Mouse (Mus musculus) limb, embryonic 14.5 days (tissue): ENCODE measurements around the gene Cybc1. TPM values are rescaled to one million over a fixed set of nuclear protein-coding genes. Genes with fewer than 3 reads are reported as not detected.

Experiments used
- ATAC-seq: fragments of 200-750 bp; cut with Nextera tagmentation; 2 replicates; pipeline ENCODE4 v1.8.0; 2017; ENCODE audit warnings: low read depth, moderate number of reproducible peaks, moderate TSS enrichment; ENCODE audit not compliant: low FRiP score
- DNase-seq: peaks from one replicate; pipeline ENCODE4 v3.0.0-alpha.2; 2015; ENCODE audit warnings: low spot score
- H3K27ac ChIP-seq: fragments of 300-500 bp; sonication (generic); replicated peaks from 2 replicates; pipeline ENCODE4 v1.5.1; 2014; ENCODE audit warnings: low read depth, mild to moderate bottlenecking, low read length, moderate library complexity, mixed read lengths
- H3K27me3 ChIP-seq: fragments of 300-500 bp; sonication (generic); 2 replicates; pipeline ENCODE4 v1.6.1; 2014; ENCODE audit warnings: low read length, mixed read lengths; ENCODE audit not compliant: control insufficient read depth, insufficient read depth
- H3K36me3 ChIP-seq: fragments of 300-500 bp; sonication (generic); 2 replicates; pipeline ENCODE4 v1.6.1; 2014; ENCODE audit warnings: mild to moderate bottlenecking, low read length, moderate library complexity, mixed read lengths; ENCODE audit not compliant: control insufficient read depth, insufficient read depth
- H3K4me1 ChIP-seq: fragments of 300-500 bp; sonication (generic); 2 replicates; pipeline ENCODE4 v1.6.1; 2014; ENCODE audit warnings: antibody characterized with exemption, low read length, mixed read lengths; ENCODE audit not compliant: control insufficient read depth, insufficient read depth
- H3K4me2 ChIP-seq: fragments of 300-500 bp; sonication (generic); replicated peaks from 2 replicates; pipeline ENCODE4 v1.6.1; 2014; ENCODE audit warnings: low read depth, mild to moderate bottlenecking, low read length, moderate library complexity; ENCODE audit not compliant: severe bottlenecking
- H3K4me3 ChIP-seq: fragments of 300-500 bp; sonication (generic); replicated peaks from 2 replicates; pipeline ENCODE4 v1.5.1; 2014; ENCODE audit warnings: low read length
- H3K9ac ChIP-seq: fragments of 300-500 bp; sonication (generic); 2 replicates; pipeline ENCODE4 v1.6.1; 2014; ENCODE audit warnings: mild to moderate bottlenecking, low read depth, low read length, moderate library complexity; ENCODE audit not compliant: severe bottlenecking
- H3K9me3 ChIP-seq: fragments of 300-500 bp; sonication (generic); 2 replicates; pipeline ENCODE4 v1.6.1; 2016; ENCODE audit warnings: low read length; ENCODE audit not compliant: control insufficient read depth
- POLR2A ChIP-seq: fragments of 200-500 bp; IDR thresholded peaks from 2 replicates; pipeline ENCODE4 v1.8.0; 2012; ENCODE audit warnings: inconsistent platforms, mild to moderate bottlenecking, moderate library complexity, borderline replicate concordance; ENCODE audit not compliant: insufficient read depth, insufficient read length; ENCODE audit errors: extremely low read depth
- WGBS: fragments of 180-500 bp; shearing (Covaris S2); extraction: QIAGEN DNeasy Blood & Tissue Kit; methylation state at CpG from one replicate; pipeline ENCODE4 v1.1.7; 2014; 5-methylcytosine and 5-hydroxymethylcytosine counted together
- polyA plus RNA-seq, 2 experiments: library from polyadenylated mRNA; depleted of rRNA in 1 of 2; stranded (reverse) in 1 of 2; unstranded in 1 of 2; fragments of >200 nt; fragmentation: Nextera tagmentation in 1 of 2; extraction: Ambion mirVana in 1 of 2; gene quantifications; 2 replicates each; pipeline versions ENCODE4 v1.2.1 to v1.2.3; 2012 to 2014

Cybc1 gene
- polyA plus RNA-seq, 2 experiments, result 41.3 to 47.1 TPM

- Histone ChIP-seq H3K4me1 (peaks cover 6% of the 10 kb centered on the region; the same call in 1 of the 2 replicates), H3K9me3 (no peaks in the 10 kb centered on the region), H3K4me2 (peak within 1 kb of the TSS; percentile 76), H3K36me3 (peaks cover 14% of the 10 kb centered on the region; the same call in 1 of the 2 replicates), H3K4me3 (peak within 1 kb of the TSS; percentile 57), H3K27me3 (no peaks in the 10 kb centered on the region), H3K9ac (peak within 1 kb of the TSS; percentile 73), H3K27ac (peak within 1 kb of the TSS; percentile 66)
- ATAC-seq (peak; percentile 96), DNase-seq (peak; percentile 95)
- TF ChIP-seq POLR2A, result peak; percentile 77; the same call in 1 of the 2 replicates
- WGBS, result under 1% methylated on average over 61 of the region's 70 CpGs
These were observed 24.7 kb downstream of the Cybc1 start, which contains the start of the genes Hexdc and Ogfod3 for GRCm38 (mm10) chr11:121204161-121205006. TSS of gene Hexdc (plus strand) at chr11:121204433. TSS of gene Ogfod3 (minus strand) at chr11:121204711.

- peaks cover 11% of the 10 kb centered on the region; the same call in 1 of the 2 replicates for H3K36me3 ChIP-seq
- no peaks in the 10 kb centered on the region for H3K27me3 ChIP-seq
- H3K4me3 ChIP-seq, result peak overlapping the region; percentile 57
- peak overlapping the region; percentile 33; the same call in 1 of the 2 replicates for H3K27ac ChIP-seq
- no peak for DNase-seq
- no peak for TF ChIP-seq POLR2A
- WGBS, result 2% methylated on average over 5 of the region's 5 CpGs
- peak overlapping the region; percentile 76 for H3K4me2 ChIP-seq
- H3K9ac ChIP-seq, result peak overlapping the region; percentile 73; the same call in 1 of the 2 replicates
- H3K4me1 ChIP-seq, result peaks cover 6% of the 10 kb centered on the region; the same call in 1 of the 2 replicates
- no peaks in the 10 kb centered on the region for H3K9me3 ChIP-seq
- ATAC-seq, result no peak
These were observed 25.3 kb downstream of the Cybc1 start for GRCm38 (mm10) chr11:121203859-121204160.

- 46% methylated on average over 11 of the region's 11 CpGs for WGBS
- no peak overlapping the region for H3K9ac ChIP-seq
- ATAC-seq, result no peak
- TF ChIP-seq POLR2A, result no peak
- no peaks in the 10 kb centered on the region for H3K9me3 ChIP-seq
- DNase-seq, result peak; percentile 26
- no peak overlapping the region for H3K4me2 ChIP-seq
- no peak overlapping the region for H3K27ac ChIP-seq
- no peak overlapping the region for H3K4me3 ChIP-seq
- H3K27me3 ChIP-seq, result no peaks in the 10 kb centered on the region
- peaks cover 6% of the 10 kb centered on the region; the same call in 1 of the 2 replicates for H3K4me1 ChIP-seq
- H3K36me3 ChIP-seq, result peaks cover 2% of the 10 kb centered on the region; the same call in 1 of the 2 replicates
These were observed 27.5 kb downstream of the Cybc1 start for GRCm38 (mm10) chr11:121201436-121202198.

DNA sequence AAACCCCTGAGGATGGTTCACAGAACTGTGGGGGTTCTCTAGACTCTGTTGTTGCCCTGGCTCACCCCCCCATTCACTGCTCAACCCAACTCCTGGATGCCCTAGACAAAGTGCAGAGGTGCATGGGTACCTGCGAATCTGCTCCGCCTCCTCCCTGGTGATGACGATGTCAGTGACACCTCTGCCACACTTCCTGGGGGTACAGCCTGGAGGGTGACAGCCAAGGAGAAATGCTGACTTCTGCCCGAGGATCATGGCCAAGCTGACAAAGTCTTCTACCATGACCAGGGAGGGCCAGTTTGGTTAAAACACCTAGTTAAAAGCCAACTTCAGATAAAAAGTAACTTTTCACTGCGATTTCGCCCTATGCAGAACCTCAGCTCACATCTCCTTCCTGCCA lies 28.3 kb downstream of the Cybc1 start:
- no peaks in the 10 kb centered on the region for H3K9me3 ChIP-seq
- ATAC-seq, result no peak
- H3K9ac ChIP-seq, result no peak overlapping the region
- no peak overlapping the region for H3K27ac ChIP-seq
- H3K27me3 ChIP-seq, result no peaks in the 10 kb centered on the region
- TF ChIP-seq POLR2A, result no peak
- DNase-seq, result no peak
- WGBS, result 88% methylated on average over 6 of the region's 6 CpGs
- H3K4me1 ChIP-seq, result peaks cover 6% of the 10 kb centered on the region; the same call in 1 of the 2 replicates
- H3K4me3 ChIP-seq, result no peak overlapping the region
- H3K4me2 ChIP-seq, result no peak overlapping the region
- H3K36me3 ChIP-seq, result peaks cover 8% of the 10 kb centered on the region

GRCm38 (mm10) chr11:121199851-121200250 lies 29.3 kb downstream of the Cybc1 start:
- H3K4me1 ChIP-seq, result peaks cover 6% of the 10 kb centered on the region; the same call in 1 of the 2 replicates
- DNase-seq (no peak), ATAC-seq (no peak)
- no peaks in the 10 kb centered on the region for H3K27me3 ChIP-seq
- no peak for TF ChIP-seq POLR2A
- H3K4me3 ChIP-seq, result no peak overlapping the region
- H3K27ac ChIP-seq, result no peak overlapping the region
- H3K9me3 ChIP-seq, result no peaks in the 10 kb centered on the region
- 79% methylated on average over 4 of the region's 4 CpGs for WGBS
- no peak overlapping the region for H3K4me2 ChIP-seq
- H3K9ac ChIP-seq, result no peak overlapping the region
- peaks cover 11% of the 10 kb centered on the region for H3K36me3 ChIP-seq
